Mouse (Mus musculus) G1E (cell line): Measurements from ENCODE around the gene Alg2. TPM values are rescaled to one million over a fixed set of nuclear protein-coding genes. Genes with fewer than 3 reads are reported as not detected.

Experiments
- ATAC-seq: 2 replicates; pipeline ENCODE4 v1.8.0; 2016; ENCODE audit warnings: mild to moderate bottlenecking; ENCODE audit not compliant: insufficient number of reproducible peaks, poor library complexity, low FRiP score, severe bottlenecking; ENCODE audit errors: extremely low read depth
- DNase-seq: peaks from one replicate; pipeline ENCODE4 v3.0.0; 2012; ENCODE audit warnings: low spot score
- H3K27me3 ChIP-seq: 2 replicates; pipeline ENCODE4 v1.6.1; 2012; ENCODE audit warnings: mild to moderate bottlenecking, low read length, inconsistent platforms; ENCODE audit not compliant: insufficient read depth
- H3K36me3 ChIP-seq: replicated peaks from 2 replicates; pipeline ENCODE3; 2012; ENCODE audit warnings: mild to moderate bottlenecking, inconsistent platforms
- H3K4me1 ChIP-seq: 2 replicates; pipeline ENCODE4 v1.6.1; 2012; ENCODE audit warnings: low read depth, low read length, inconsistent platforms, mixed read lengths; ENCODE audit not compliant: insufficient read depth
- H3K4me3 ChIP-seq: 2 replicates; pipeline ENCODE4 v1.5.1; 2012; ENCODE audit warnings: low read depth, mild to moderate bottlenecking, inconsistent platforms, low read length, moderate library complexity, mixed read lengths
- H3K9me3 ChIP-seq: replicated peaks from 2 replicates; pipeline ENCODE4 v1.6.1; 2012; ENCODE audit warnings: inconsistent platforms
- CTCF ChIP-seq: IDR thresholded peaks from 2 replicates; pipeline ENCODE4 v1.5.1; 2012; ENCODE audit warnings: low read depth, low read length, inconsistent platforms, mixed read lengths
- GATA1 ChIP-seq: IDR thresholded peaks from 2 replicates; pipeline ENCODE4 v1.6.1; 2012; ENCODE audit warnings: borderline replicate concordance, low read length, inconsistent platforms, mixed read lengths
- GATA2 ChIP-seq: IDR thresholded peaks from 2 replicates; pipeline ENCODE4 v1.6.1; 2012; ENCODE audit warnings: low read depth, low read length, inconsistent platforms, borderline replicate concordance
- POLR2AphosphoS5 ChIP-seq: IDR thresholded peaks from 2 replicates; pipeline ENCODE4 v1.6.1; 2012; ENCODE audit warnings: low read depth, low read length, inconsistent platforms; ENCODE audit not compliant: insufficient replicate concordance
- TAL1 ChIP-seq: conservative IDR thresholded peaks from 2 replicates; pipeline ENCODE4 v1.6.1; 2012; ENCODE audit warnings: low read depth, low read length, inconsistent platforms, mixed read lengths
- polyA plus RNA-seq: library from polyadenylated mRNA; stranded (reverse); fragments of >175 nt; gene quantifications from 2 replicates; pipeline ENCODE4 v1.2.3, GENCODE M21; 2012
- total RNA-seq, 2 experiments: library from RNA; stranded (forward) in 1 of 2; stranded (reverse) in 1 of 2; fragments of 200-1000 nt in 1 of 2; fragments of >200 nt in 1 of 2; fragmentation: Nextera tagmentation in 1 of 2; gene quantifications; 2 replicates each; pipeline ENCODE4 v1.2.3; 2014 to 2017

The Alg2 gene
- total and polyA plus RNA-seq, 3 experiments: 12.1 to 57.4 (median 15.2) TPM

DNA sequence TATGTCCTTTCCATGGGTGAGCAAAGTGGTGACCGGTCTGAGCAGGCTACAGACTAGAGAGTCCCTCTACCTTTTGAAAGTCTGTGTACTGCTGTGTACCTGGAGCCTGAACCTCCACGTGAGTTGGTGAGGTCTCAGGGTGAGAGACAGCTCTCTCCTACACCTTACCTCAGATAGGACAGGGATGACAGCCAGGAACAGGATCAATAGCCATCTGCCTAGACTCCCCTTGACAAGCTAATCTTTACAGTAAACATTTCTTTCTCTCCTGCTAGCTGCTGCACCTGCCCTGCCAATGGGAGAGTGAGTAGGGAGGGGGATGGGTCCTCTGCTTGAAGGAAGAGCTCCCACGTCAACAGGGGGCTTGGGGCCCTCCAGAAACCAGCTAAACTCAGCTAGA lies 46.5 kb downstream of the Alg2 start:
- H3K27me3 ChIP-seq: no peaks in the 10 kb centered on the region
- no peak for DNase-seq
- ATAC-seq: no peak
- TF ChIP-seq TAL1 (no peak), GATA1 (no peak), CTCF (no peak), POLR2AphosphoS5 (no peak), GATA2 (no peak)
- peaks cover 1% of the 10 kb centered on the region; the same call in 1 of the 2 replicates for H3K4me1 ChIP-seq
- H3K36me3 ChIP-seq: no peaks in the 10 kb centered on the region
- no peak overlapping the region for H3K4me3 ChIP-seq
- H3K9me3 ChIP-seq: no peaks in the 10 kb centered on the region

GRCm38 (mm10) chr4:47425247-47425830 lies 48.8 kb downstream of the Alg2 start:
- peaks cover 5% of the 10 kb centered on the region; the same call in 1 of the 2 replicates for H3K4me1 ChIP-seq
- H3K27me3 ChIP-seq: no peaks in the 10 kb centered on the region
- ATAC-seq (no peak), DNase-seq (no peak)
- H3K4me3 ChIP-seq: no peak overlapping the region
- no peaks in the 10 kb centered on the region for H3K9me3 ChIP-seq
- TF ChIP-seq CTCF (no peak), TAL1 (no peak), GATA1 (no peak)
- H3K36me3 ChIP-seq: no peaks in the 10 kb centered on the region

DNA sequence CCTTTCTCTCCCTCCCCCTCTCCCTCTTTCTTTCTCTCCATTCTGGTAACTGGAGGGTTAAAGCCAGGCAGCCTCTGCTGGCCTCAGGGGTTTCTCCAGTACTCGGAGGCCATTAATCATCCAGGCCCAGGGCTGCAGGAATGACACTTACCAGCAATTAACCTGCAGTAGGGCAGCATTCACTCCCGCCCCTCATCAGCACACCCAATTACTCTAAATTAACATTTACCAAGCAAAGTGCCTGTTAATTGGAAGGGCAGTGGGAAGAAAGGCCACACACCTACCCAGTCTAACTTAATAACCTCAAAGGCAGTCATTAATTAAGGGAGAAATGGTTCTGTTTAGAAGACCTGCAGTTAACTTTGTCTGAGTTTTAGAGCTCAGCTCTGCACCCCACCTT lies 49.8 kb downstream of the Alg2 start:
- H3K36me3 ChIP-seq: no peaks in the 10 kb centered on the region
- H3K4me3 ChIP-seq: no peak overlapping the region
- ATAC-seq: no peak
- H3K4me1 ChIP-seq: peaks cover 5% of the 10 kb centered on the region; the same call in 1 of the 2 replicates
- H3K9me3 ChIP-seq: no peaks in the 10 kb centered on the region
- TF ChIP-seq GATA2: no peak
- TF ChIP-seq GATA1: no peak
- TF ChIP-seq CTCF: no peak
- TF ChIP-seq TAL1: no peak
- TF ChIP-seq POLR2AphosphoS5: no peak
- H3K27me3 ChIP-seq: no peaks in the 10 kb centered on the region
- DNase-seq: no peak

- H3K36me3 ChIP-seq: no peaks in the 10 kb centered on the region
- H3K27me3 ChIP-seq: no peaks in the 10 kb centered on the region
- no peak for TF ChIP-seq TAL1
- TF ChIP-seq GATA2: no peak
- no peak for TF ChIP-seq POLR2AphosphoS5
- no peak for TF ChIP-seq GATA1
- no peak for TF ChIP-seq CTCF
- DNase-seq (no peak), ATAC-seq (no peak)
- H3K9me3 ChIP-seq: no peaks in the 10 kb centered on the region
- peaks cover 5% of the 10 kb centered on the region; the same call in 1 of the 2 replicates for H3K4me1 ChIP-seq
- no peak overlapping the region for H3K4me3 ChIP-seq
Measured at GRCm38 (mm10) chr4:47422946-47423345, 51.2 kb downstream of the Alg2 start.

DNA sequence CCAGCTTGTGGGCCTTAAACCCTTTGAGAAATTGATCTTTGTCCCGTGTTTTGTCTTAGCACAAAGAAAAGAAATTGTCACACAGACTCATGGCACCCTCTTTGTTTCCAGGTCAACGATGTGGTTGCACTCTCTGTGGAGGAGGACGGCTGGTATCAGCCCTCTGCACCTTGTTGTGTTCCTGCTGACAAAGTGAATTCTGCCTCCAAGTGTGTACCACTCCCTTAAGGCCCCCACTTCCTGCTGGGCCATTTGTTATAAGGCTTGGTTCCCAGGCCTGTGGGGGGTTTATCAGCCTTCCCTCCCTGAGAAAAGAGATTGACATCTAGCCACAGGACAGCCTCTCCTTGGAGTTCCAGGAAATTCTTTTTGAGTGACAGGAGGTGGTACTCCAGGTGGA lies 51.9 kb downstream of the Alg2 start:
- Histone ChIP-seq H3K27me3 (no peaks in the 10 kb centered on the region), H3K9me3 (no peaks in the 10 kb centered on the region), H3K4me1 (peaks cover 5% of the 10 kb centered on the region; the same call in 1 of the 2 replicates), H3K36me3 (no peaks in the 10 kb centered on the region), H3K4me3 (no peak overlapping the region)
- DNase-seq (no peak), ATAC-seq (no peak; the same call in 1 of the 2 replicates)
- TF ChIP-seq GATA2 (no peak), CTCF (no peak), POLR2AphosphoS5 (no peak), GATA1 (no peak), TAL1 (no peak)

- H3K4me3 ChIP-seq: no peak overlapping the region
- H3K9me3 ChIP-seq: no peaks in the 10 kb centered on the region
- DNase-seq: no peak
- no peaks in the 10 kb centered on the region for H3K36me3 ChIP-seq
- peaks cover 5% of the 10 kb centered on the region; the same call in 1 of the 2 replicates for H3K4me1 ChIP-seq
- no peak for ATAC-seq
- H3K27me3 ChIP-seq: no peaks in the 10 kb centered on the region
- no peak for TF ChIP-seq CTCF
- TF ChIP-seq GATA2: no peak
- TF ChIP-seq POLR2AphosphoS5: no peak
- no peak for TF ChIP-seq GATA1
- no peak for TF ChIP-seq TAL1
Measured at GRCm38 (mm10) chr4:47420191-47420590, 53.9 kb downstream of the Alg2 start.
